Mouse (Mus musculus) cerebellum, adult 2 months (tissue): Measurements from ENCODE around the gene Ube4b. TPM values are rescaled to one million over a fixed set of nuclear protein-coding genes. Genes with fewer than 3 reads are reported as not detected.

ENCODE experiments used
- DNase-seq, 2 experiments: peaks; one replicate each; pipeline ENCODE4 v3.0.0; 2021
- H3K27ac ChIP-seq: fragments of 200-500 bp; 2 replicates; pipeline ENCODE4 v1.5.1; 2012; ENCODE audit warnings: low read length, control low read depth, inconsistent platforms; ENCODE audit not compliant: insufficient read depth
- H3K27me3 ChIP-seq: fragments of 200-500 bp; 2 replicates; pipeline ENCODE4 v1.6.1; 2012; ENCODE audit warnings: inconsistent platforms, mild to moderate bottlenecking, low read length, moderate library complexity; ENCODE audit not compliant: control insufficient read depth, insufficient read depth
- H3K4me1 ChIP-seq: fragments of 200-500 bp; 2 replicates; pipeline ENCODE4 v1.6.1; 2011; ENCODE audit warnings: low read length; ENCODE audit not compliant: control insufficient read depth, insufficient read depth
- H3K4me3 ChIP-seq: fragments of 200-500 bp; replicated peaks from 2 replicates; pipeline ENCODE3; 2011; ENCODE audit warnings: mild to moderate bottlenecking, low read depth, low read length, control low read depth; ENCODE audit not compliant: insufficient read depth
- CTCF ChIP-seq: fragments of 200-500 bp; IDR thresholded peaks from 2 replicates; pipeline ENCODE4 v1.5.1; 2011; ENCODE audit warnings: low read depth, mild to moderate bottlenecking, control low read depth, low read length, moderate library complexity, borderline replicate concordance; ENCODE audit not compliant: insufficient read depth
- POLR2A ChIP-seq: fragments of 200-500 bp; IDR thresholded peaks from 2 replicates; pipeline ENCODE4 v1.6.1; 2011; ENCODE audit warnings: low read length, control low read depth, borderline replicate concordance; ENCODE audit not compliant: insufficient read depth
- WGBS: fragments of 180-500 bp; shearing (Covaris S2); methylation state at CpG from one replicate; pipeline ENCODE4 v1.1.7; 2018; 5-methylcytosine and 5-hydroxymethylcytosine counted together
- polyA plus RNA-seq: library from polyadenylated mRNA; depleted of rRNA; stranded (reverse); fragments of >200 nt; gene quantifications from 2 replicates; pipeline ENCODE4 v1.2.3, GENCODE M21; 2012; rRNA removed

Ube4b gene
- polyA plus RNA-seq, 1 experiment = 132 TPM

GRCm38 (mm10) chr4:149282025-149282738 is 144.4 kb downstream of the Ube4b start:
- H3K4me1 ChIP-seq = peaks cover 33% of the 10 kb centered on the region

More at GRCm38 (mm10) chr4:149282025-149282738, 144.4 kb downstream of the Ube4b start:
- no peak overlapping the region for H3K27ac ChIP-seq
- WGBS = 39% methylated on average over 7 of the region's 7 CpGs
- H3K27me3 ChIP-seq = no peaks in the 10 kb centered on the region
- no peak for TF ChIP-seq POLR2A
- no peak for TF ChIP-seq CTCF
- no peak overlapping the region for H3K4me3 ChIP-seq
- DNase-seq = no peak

Other genes starting within 250 kb of the Ube4b start
- 254 and 264 TPM in 2 replicates for gene Kif1b, start 119.1 kb downstream of the Ube4b start, polyA plus RNA-seq
- gene Rbp7, start 28.2 kb upstream of the Ube4b start, polyA plus RNA-seq = 0.54 and 0.74 TPM in 2 replicates
- 0.41 and 0.51 TPM in 2 replicates for gene Tmem274, start 50.6 kb upstream of the Ube4b start, polyA plus RNA-seq
- gene Nmnat1, start 58.5 kb upstream of the Ube4b start, polyA plus RNA-seq = 11.2 and 11.6 TPM in 2 replicates
- 14.2 and 15.3 TPM in 2 replicates for gene Lzic, start 58.5 kb upstream of the Ube4b start, polyA plus RNA-seq
- gene Ctnnbip1, start 91.5 kb upstream of the Ube4b start, polyA plus RNA-seq = 33.3 and 34.6 TPM in 2 replicates
- gene Clstn1, start 159.7 kb upstream of the Ube4b start, polyA plus RNA-seq = 301 and 324 TPM in 2 replicates